Mouse (Mus musculus) CH12.LX (cell line): ENCODE measurements around the gene Tbata. TPM values are rescaled to one million over a fixed set of nuclear protein-coding genes. Genes with fewer than 3 reads are reported as not detected.

ENCODE experiments used
- DNase-seq: peaks from one replicate; pipeline ENCODE4 v3.0.0-alpha.2; 2013; ENCODE audit errors: extremely low read depth
- H3K27ac ChIP-seq: 2 replicates; pipeline ENCODE4 v1.5.1; 2012; ENCODE audit warnings: low read depth, mild to moderate bottlenecking, control low read depth, moderate library complexity; ENCODE audit not compliant: insufficient read depth
- H3K27me3 ChIP-seq: replicated peaks from 2 replicates; pipeline ENCODE3; 2012; ENCODE audit warnings: inconsistent platforms
- H3K36me3 ChIP-seq, 2 experiments: replicated peaks in 1 of 2; 2 replicates each; pipeline versions ENCODE3 to v1.6.1; 2012; ENCODE audit warnings: inconsistent platforms in 1 of 2, low read length in 1 of 2, mild to moderate bottlenecking in 1 of 2, mixed read lengths in 1 of 2, moderate library complexity in 1 of 2; ENCODE audit not compliant: control insufficient read depth in 1 of 2, insufficient read depth in 1 of 2
- H3K4me1 ChIP-seq, 2 experiments: 2 replicates each; pipeline ENCODE4 v1.6.1; 2012; ENCODE audit warnings: inconsistent platforms in 1 of 2, moderate library complexity in 1 of 2; ENCODE audit not compliant: insufficient read depth in 2 of 2, control insufficient read depth in 1 of 2
- H3K4me2 ChIP-seq: 2 replicates; pipeline ENCODE4 v1.6.1; 2012; ENCODE audit warnings: low read depth, mild to moderate bottlenecking, control low read depth; ENCODE audit not compliant: poor library complexity, insufficient read depth, severe bottlenecking
- H3K4me3 ChIP-seq, 3 experiments: fragments of 150-350 bp in 1 of 3; sonication (generic) in 1 of 3; replicated peaks in 1 of 3; 2 replicates each; pipeline versions ENCODE3 to v1.5.1; 2011 to 2012; ENCODE audit warnings: low read depth in 2 of 3, low read length in 2 of 3, mild to moderate bottlenecking in 2 of 3, moderate library complexity in 2 of 3, control low read depth in 1 of 3, improper control_type of control experiment in 1 of 3, inconsistent platforms in 1 of 3, mixed read lengths in 1 of 3; ENCODE audit not compliant: poor library complexity in 1 of 3
- H3K79me2 ChIP-seq: replicated peaks from 2 replicates; pipeline ENCODE4 v1.6.1; 2012; ENCODE audit warnings: mild to moderate bottlenecking, moderate library complexity; ENCODE audit not compliant: control insufficient read depth, poor library complexity, insufficient read depth, severe bottlenecking; ENCODE audit errors: extremely low read depth
- H3K9ac ChIP-seq: 2 replicates; pipeline ENCODE4 v1.6.1; 2012; ENCODE audit warnings: low read depth, mild to moderate bottlenecking, control low read depth, moderate library complexity; ENCODE audit not compliant: insufficient read depth
- H3K9me3 ChIP-seq: replicated peaks from 2 replicates; pipeline ENCODE3; 2012; ENCODE audit warnings: low read length, inconsistent platforms, mixed read lengths
- BHLHE40 ChIP-seq: IDR thresholded peaks from 2 replicates; pipeline ENCODE4 v1.6.1; 2011; ENCODE audit warnings: mild to moderate bottlenecking, low read depth, low read length, improper control_type of control experiment
- CHD1 ChIP-seq: IDR thresholded peaks from 2 replicates; pipeline ENCODE4 v1.6.1; 2012; ENCODE audit warnings: low read depth, low read length, improper control_type of control experiment, inconsistent platforms
- CHD2 ChIP-seq: IDR thresholded peaks from 2 replicates; pipeline ENCODE4 v1.6.1; 2011; ENCODE audit warnings: low read length, improper control_type of control experiment
- ELF1 ChIP-seq: IDR thresholded peaks from 2 replicates; pipeline ENCODE4 v1.6.1; 2014; ENCODE audit warnings: low read depth, mild to moderate bottlenecking, inconsistent platforms, low read length, improper control_type of control experiment
- EP300 ChIP-seq: IDR thresholded peaks from 2 replicates; pipeline ENCODE4 v1.6.1; 2011; ENCODE audit warnings: low read length, improper control_type of control experiment
- GABPA ChIP-seq: IDR thresholded peaks from 2 replicates; pipeline ENCODE4 v1.6.1; 2012; ENCODE audit warnings: low read depth, low read length, improper control_type of control experiment, inconsistent platforms; ENCODE audit not compliant: insufficient replicate concordance
- HCFC1 ChIP-seq: IDR thresholded peaks from 2 replicates; pipeline ENCODE4 v1.6.1; 2012; ENCODE audit warnings: low read depth, mild to moderate bottlenecking, inconsistent platforms, low read length, improper control_type of control experiment
- JUN ChIP-seq: IDR thresholded peaks from 2 replicates; pipeline ENCODE4 v1.6.1; 2011; ENCODE audit warnings: low read depth, mild to moderate bottlenecking, low read length, improper control_type of control experiment, moderate library complexity; ENCODE audit not compliant: insufficient read depth
- JUND ChIP-seq: conservative IDR thresholded peaks from 2 replicates; pipeline ENCODE4 v1.6.1; 2011; ENCODE audit warnings: low read depth, low read length, improper control_type of control experiment
- KAT2A ChIP-seq: IDR thresholded peaks from 2 replicates; pipeline ENCODE4 v1.6.1; 2012; ENCODE audit warnings: low read length, improper control_type of control experiment, inconsistent platforms; ENCODE audit not compliant: insufficient replicate concordance
- MAFK ChIP-seq: IDR thresholded peaks from 2 replicates; pipeline ENCODE4 v1.6.1; 2011; ENCODE audit warnings: low read length, improper control_type of control experiment; ENCODE audit not compliant: insufficient replicate concordance
- MAX ChIP-seq: IDR thresholded peaks from 2 replicates; pipeline ENCODE4 v1.6.1; 2011; ENCODE audit warnings: low read length, improper control_type of control experiment
- MAZ ChIP-seq: IDR thresholded peaks from 2 replicates; pipeline ENCODE4 v1.6.1; 2012; ENCODE audit warnings: low read depth, mild to moderate bottlenecking, inconsistent platforms, low read length, improper control_type of control experiment, moderate library complexity
- MEF2A ChIP-seq: IDR thresholded peaks from 2 replicates; pipeline ENCODE4 v1.6.1; 2014; ENCODE audit warnings: low read depth, mild to moderate bottlenecking, inconsistent platforms, low read length, improper control_type of control experiment, borderline replicate concordance
- MXI1 ChIP-seq: IDR thresholded peaks from 2 replicates; pipeline ENCODE4 v1.6.1; 2011; ENCODE audit warnings: mild to moderate bottlenecking, low read depth, low read length, improper control_type of control experiment
- MYC ChIP-seq: IDR thresholded peaks from 2 replicates; pipeline ENCODE4 v1.6.1; 2011; ENCODE audit warnings: low read depth, mild to moderate bottlenecking, improper control_type of control experiment, low read length
- NELFE ChIP-seq: IDR thresholded peaks from 2 replicates; pipeline ENCODE4 v1.6.1; 2011; ENCODE audit warnings: low read depth, low read length, improper control_type of control experiment
- POLR2AphosphoS2 ChIP-seq: IDR thresholded peaks from 2 replicates; pipeline ENCODE4 v1.6.1; 2011; ENCODE audit warnings: low read depth, low read length, improper control_type of control experiment
- RAD21 ChIP-seq: IDR thresholded peaks from 2 replicates; pipeline ENCODE4 v1.6.1; 2011; ENCODE audit warnings: low read depth, mild to moderate bottlenecking, low read length, improper control_type of control experiment, moderate library complexity
- RCOR1 ChIP-seq: conservative IDR thresholded peaks from 2 replicates; pipeline ENCODE4 v1.6.1; 2012; ENCODE audit warnings: low read depth, mild to moderate bottlenecking, inconsistent platforms, low read length, improper control_type of control experiment
- SIN3A ChIP-seq: IDR thresholded peaks from 2 replicates; pipeline ENCODE4 v1.6.1; 2012; ENCODE audit warnings: low read length, improper control_type of control experiment, inconsistent platforms
- SMC3 ChIP-seq: IDR thresholded peaks from 2 replicates; pipeline ENCODE4 v1.6.1; 2011; ENCODE audit warnings: low read depth, low read length, improper control_type of control experiment
- TBP ChIP-seq: conservative IDR thresholded peaks from 2 replicates; pipeline ENCODE4 v1.6.1; 2011; ENCODE audit warnings: low read depth, low read length, improper control_type of control experiment
- TCF12 ChIP-seq: IDR thresholded peaks from 2 replicates; pipeline ENCODE4 v1.6.1; 2014; ENCODE audit warnings: low read depth, mild to moderate bottlenecking, inconsistent platforms, low read length, improper control_type of control experiment
- UBTF ChIP-seq: IDR thresholded peaks from 2 replicates; pipeline ENCODE4 v1.6.1; 2012; ENCODE audit warnings: low read depth, mild to moderate bottlenecking, inconsistent platforms, low read length, improper control_type of control experiment, moderate library complexity
- USF1 ChIP-seq: IDR thresholded peaks from 2 replicates; pipeline ENCODE4 v1.6.1; 2014; ENCODE audit warnings: low read depth, mild to moderate bottlenecking, inconsistent platforms, low read length, improper control_type of control experiment
- ZC3H11A ChIP-seq: IDR thresholded peaks from 2 replicates; pipeline ENCODE4 v1.6.1; 2012; ENCODE audit warnings: low read depth, mild to moderate bottlenecking, inconsistent platforms, low read length, improper control_type of control experiment
- ZKSCAN1 ChIP-seq: IDR thresholded peaks from 2 replicates; pipeline ENCODE4 v1.6.1; 2012; ENCODE audit warnings: low read depth, inconsistent platforms, low read length, improper control_type of control experiment, borderline replicate concordance
- ZMIZ1 ChIP-seq: IDR thresholded peaks from 2 replicates; pipeline ENCODE4 v1.6.1; 2012; ENCODE audit warnings: low read depth, mild to moderate bottlenecking, inconsistent platforms, low read length, improper control_type of control experiment
- ZNF384 ChIP-seq: IDR thresholded peaks from 2 replicates; pipeline ENCODE4 v1.6.1; 2012; ENCODE audit warnings: low read depth, low read length, improper control_type of control experiment, inconsistent platforms
- dilution Hi-C: fragments of 300-500 bp; cut with MboI; formaldehyde crosslinking; loops from 2 replicates; pipeline ENCODE4 v1.14.3; 2020; ENCODE audit warnings: low sequenced_read_pairs; ENCODE audit not compliant: extremely low pct_unique_long_range_greater_than_20kb, extremely low pct_ligation_motif_present
- in situ Hi-C: fragments of 300-500 bp; cut with MboI; formaldehyde crosslinking; loops from 3 replicates; pipeline ENCODE4 v1.14.3; 2019; ENCODE audit warnings: low sequenced_read_pairs, low pct_ligation_motif_present, low pct_unique_long_range_greater_than_20kb, mixed read lengths
- polyA plus RNA-seq: library from polyadenylated mRNA; unstranded; fragments of >175 nt; gene quantifications from 2 replicates; pipeline ENCODE4 v1.2.1, GENCODE M21; 2012; ENCODE audit warnings: low read depth; ENCODE audit not compliant: insufficient read length
- total RNA-seq, 2 experiments: library from RNA; depleted of rRNA; stranded (reverse); fragments of 300-350 nt in 1 of 2; fragments of >200 nt in 1 of 2; gene quantifications; 2 replicates each; pipeline ENCODE4 v1.2.3; 2012 to 2014

Gene Tbata
- total and polyA plus RNA-seq, 3 experiments: 0.17 to 0.73 TPM; not detected in 1

- Histone ChIP-seq H3K79me2 (peaks cover 14% of the 10 kb centered on the region), H3K4me1 (peaks cover 3 to 50% of the 10 kb centered on the region in 2 experiments; a peak in 3 of 4 replicates), H3K9me3 (no peaks in the 10 kb centered on the region), H3K27ac (peak overlapping the region; percentile 34; the same call in 1 of the 2 replicates), H3K9ac (peak overlapping the region; percentile 75), H3K27me3 (no peaks in the 10 kb centered on the region), H3K4me2 (peak overlapping the region; percentile 32), H3K4me3 (peak overlapping the region; percentile 78 to 94 (median 87)), H3K36me3 (peaks cover 0 to 21% of the 10 kb centered on the region in 2 experiments)
- no peak for DNase-seq
- in situ Hi-C loops: no loop called here
- dilution Hi-C loops: no loop called here
- no peak for TF ChIP-seq KAT2A
- TF ChIP-seq NELFE: no peak
- TF ChIP-seq, all 38 proteins: peak for 0
Observed at GRCm38 (mm10) chr10:61145766-61146118, 26.0 kb upstream of the Tbata start.

GRCm38 (mm10) chr10:61146119-61146806 is 25.5 kb upstream of the Tbata start:
- H3K27ac ChIP-seq: peak overlapping the region; percentile 34

GRCm38 (mm10) chr10:61146807-61147156 is 25.0 kb upstream of the Tbata start:
- peaks cover 0 to 12% of the 10 kb centered on the region in 2 experiments for H3K36me3 ChIP-seq
- no peaks in the 10 kb centered on the region for H3K27me3 ChIP-seq
- H3K4me2 ChIP-seq: peak overlapping the region; percentile 32
- peak overlapping the region; percentile 75 for H3K9ac ChIP-seq
- DNase-seq: no peak
- peak overlapping the region; percentile 78 to 94 (median 87) for H3K4me3 ChIP-seq
- dilution Hi-C loops: no loop called here
- peaks cover 14% of the 10 kb centered on the region for H3K79me2 ChIP-seq
- peaks cover 3 to 43% of the 10 kb centered on the region in 2 experiments; a peak in 3 of 4 replicates for H3K4me1 ChIP-seq
- H3K9me3 ChIP-seq: no peaks in the 10 kb centered on the region
- in situ Hi-C loops: no loop called here
- no peak for TF ChIP-seq JUND
- no peak for TF ChIP-seq EP300
- TF ChIP-seq SMC3: no peak
- TF ChIP-seq GABPA: no peak
- TF ChIP-seq USF1: no peak
- TF ChIP-seq UBTF: no peak
- TF ChIP-seq MAX: no peak
- no peak for TF ChIP-seq ZKSCAN1
- TF ChIP-seq MXI1: no peak
- no peak for TF ChIP-seq ZC3H11A
- no peak for TF ChIP-seq TCF12
- TF ChIP-seq BHLHE40: no peak
- no peak for TF ChIP-seq RAD21
- TF ChIP-seq CHD1: no peak
- peak overlapping the region; percentile 34 for H3K27ac ChIP-seq

More at GRCm38 (mm10) chr10:61146119-61146806, 25.5 kb upstream of the Tbata start:
- H3K79me2 ChIP-seq: peaks cover 14% of the 10 kb centered on the region
- peaks cover 3 to 48% of the 10 kb centered on the region in 2 experiments; a peak in 3 of 4 replicates for H3K4me1 ChIP-seq
- peak overlapping the region; percentile 78 to 94 (median 87) for H3K4me3 ChIP-seq
- no peaks in the 10 kb centered on the region for H3K27me3 ChIP-seq
- dilution Hi-C loops (no loop called here), in situ Hi-C loops (no loop called here)
- peak overlapping the region; percentile 32 for H3K4me2 ChIP-seq
- peak overlapping the region; percentile 75 for H3K9ac ChIP-seq
- no peaks in the 10 kb centered on the region for H3K9me3 ChIP-seq
- H3K36me3 ChIP-seq: peaks cover 0 to 16% of the 10 kb centered on the region in 2 experiments
- TF ChIP-seq TBP (0 out of 2 replicates have a peak, but pooled peaks have one; percentile 36), ZNF384 (no peak), UBTF (peak; percentile 97), JUN (no peak), TCF12 (peak; percentile 33; the same call in 1 of the 2 replicates), ELF1 (0 out of 2 replicates have a peak, but pooled peaks have one; percentile 43), HCFC1 (no peak), RCOR1 (no peak), POLR2AphosphoS2 (no peak), ZC3H11A (no peak), MYC (no peak), CHD2 (no peak), SIN3A (peak; percentile 75), MAFK (no peak), CHD1 (0 out of 2 replicates have a peak, but pooled peaks have one; percentile 55), BHLHE40 (peak; percentile 52), MAZ (no peak), ZKSCAN1 (no peak), MEF2A (0 out of 2 replicates have a peak, but pooled peaks have one; percentile 22), MXI1 (peak; percentile 97), ZMIZ1 (no peak), MAX (peak; percentile 37; the same call in 1 of the 2 replicates)
- DNase-seq: peak; percentile 66
